Mouse (Mus musculus) olfactory bulb, adult 2 months (tissue): ENCODE measurements around the gene Tmed1.

Source experiments
- CTCF ChIP-seq: fragments of 200-500 bp; IDR thresholded peaks from 2 replicates; pipeline ENCODE4 v1.5.1; 2012; ENCODE audit warnings: low read depth, mild to moderate bottlenecking, low read length, moderate library complexity; ENCODE audit not compliant: insufficient read depth
- POLR2A ChIP-seq: fragments of 200-500 bp; IDR thresholded peaks from 2 replicates; pipeline ENCODE4 v1.6.1; 2012; ENCODE audit warnings: mild to moderate bottlenecking, low read depth, low read length, moderate library complexity; ENCODE audit not compliant: insufficient read depth

DNA sequence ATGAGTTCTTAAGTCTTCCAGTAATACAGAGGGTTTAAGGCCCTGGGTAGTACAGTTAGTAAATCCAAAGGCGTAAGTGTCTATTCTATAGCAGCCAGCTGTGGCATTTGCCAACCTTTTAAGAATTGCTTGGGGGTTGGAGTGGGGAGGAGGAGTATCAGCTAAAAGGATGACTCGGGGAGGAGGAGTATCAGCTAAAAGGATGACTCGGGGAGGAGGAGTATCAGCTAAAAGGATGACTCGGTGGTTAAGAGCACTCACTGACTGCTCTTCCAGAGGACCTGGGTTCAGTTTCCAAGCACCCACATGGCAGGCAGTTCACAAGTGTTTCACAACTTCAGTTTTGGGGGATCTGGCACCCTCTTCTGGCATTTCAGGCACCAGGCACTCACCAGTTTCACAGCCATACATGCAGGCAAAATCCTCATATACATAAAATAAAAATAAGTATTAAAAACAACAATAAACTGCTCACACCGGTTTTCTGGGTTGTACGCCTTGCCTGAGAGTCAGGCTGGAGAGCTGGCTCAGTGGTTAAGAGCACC is 45.2 kb upstream of the Tmed1 start:
- TF ChIP-seq POLR2A (no peak), CTCF (no peak)
